Mouse (Mus musculus) MEL (cell line): ENCODE measurements at regions not wholly inside any gene's neighbourhood (a gene's known extent, or its start where the extent isn't known, plus 50 kb on each side); places are given as distances from the start of the nearest gene placed in this dataset.

Source experiments
- DNase-seq: peaks from one replicate; pipeline ENCODE4 v3.0.0; 2011; ENCODE audit warnings: low read depth, low spot score
- H3K27ac ChIP-seq: 2 replicates; pipeline ENCODE4 v1.5.1; 2012; ENCODE audit warnings: low read depth, mild to moderate bottlenecking, control low read depth, low read length, moderate library complexity; ENCODE audit not compliant: control insufficient read depth
- H3K27me3 ChIP-seq, 2 experiments: fragments of 150-350 bp in 1 of 2; sonication (generic) in 1 of 2; 2 replicates each; pipeline ENCODE4 v1.6.1; 2012; ENCODE audit warnings: low read length in 2 of 2, mild to moderate bottlenecking in 2 of 2, improper control_type of control experiment in 1 of 2, moderate library complexity in 1 of 2; ENCODE audit not compliant: insufficient read depth in 2 of 2, control insufficient read depth in 1 of 2
- H3K36me3 ChIP-seq, 2 experiments: 2 replicates each; pipeline ENCODE4 v1.6.1; 2012 to 2014; ENCODE audit warnings: low read length in 2 of 2, improper control_type of control experiment in 1 of 2, inconsistent platforms in 1 of 2, mild to moderate bottlenecking in 1 of 2; ENCODE audit not compliant: insufficient read depth in 2 of 2, control insufficient read depth in 1 of 2
- H3K4me1 ChIP-seq, 2 experiments: fragments of 150-350 bp in 1 of 2; sonication (generic) in 1 of 2; 2 replicates each; pipeline ENCODE4 v1.6.1; 2012; ENCODE audit warnings: low read length in 2 of 2, improper control_type of control experiment in 1 of 2, mild to moderate bottlenecking in 1 of 2; ENCODE audit not compliant: insufficient read depth in 2 of 2, control insufficient read depth in 1 of 2
- H3K4me3 ChIP-seq, 2 experiments: fragments of 150-350 bp in 1 of 2; sonication (generic) in 1 of 2; 2 replicates each; pipeline ENCODE4 v1.5.1; 2012; ENCODE audit warnings: low read depth in 2 of 2, low read length in 2 of 2, mild to moderate bottlenecking in 2 of 2, moderate library complexity in 2 of 2, control low read depth in 1 of 2, improper control_type of control experiment in 1 of 2; ENCODE audit not compliant: control insufficient read depth in 1 of 2, insufficient read depth in 1 of 2
- H3K79me2 ChIP-seq: 2 replicates; pipeline ENCODE4 v1.6.1; 2012; ENCODE audit warnings: mild to moderate bottlenecking, low read length, moderate library complexity; ENCODE audit not compliant: control insufficient read depth, poor library complexity, insufficient read depth
- H3K9ac ChIP-seq: 2 replicates; pipeline ENCODE4 v1.6.1; 2012; ENCODE audit warnings: low read depth, mild to moderate bottlenecking, control low read depth, low read length, moderate library complexity; ENCODE audit not compliant: control insufficient read depth, poor library complexity, severe bottlenecking
- H3K9me3 ChIP-seq: fragments of 150-350 bp; sonication (generic); replicated peaks from 2 replicates; pipeline ENCODE4 v1.6.1; 2012; ENCODE audit warnings: mild to moderate bottlenecking, low read length, improper control_type of control experiment, moderate library complexity; ENCODE audit not compliant: insufficient read depth
- CHD1 ChIP-seq: IDR thresholded peaks from 2 replicates; pipeline ENCODE4 v1.6.1; 2012; ENCODE audit warnings: low read depth, mild to moderate bottlenecking, inconsistent platforms, low read length, improper control_type of control experiment
- CHD2 ChIP-seq: IDR thresholded peaks from 2 replicates; pipeline ENCODE4 v1.6.1; 2011; ENCODE audit warnings: low read length, improper control_type of control experiment
- CTCF ChIP-seq, 3 experiments: IDR thresholded peaks in 2 of 3; conservative IDR thresholded peaks in 1 of 3; 2 replicates each; pipeline ENCODE4 v1.5.1; 2011 to 2012; ENCODE audit warnings: low read length in 3 of 3, low read depth in 2 of 3, mild to moderate bottlenecking in 2 of 3, improper control_type of control experiment in 1 of 3, inconsistent platforms in 1 of 3, mixed read lengths in 1 of 3, moderate library complexity in 1 of 3; ENCODE audit not compliant: control insufficient read depth in 1 of 3, insufficient read depth in 1 of 3, poor library complexity in 1 of 3, severe bottlenecking in 1 of 3
- E2F4 ChIP-seq: IDR thresholded peaks from 2 replicates; pipeline ENCODE4 v1.6.1; 2011; ENCODE audit warnings: low read depth, low read length, improper control_type of control experiment, borderline replicate concordance
- ELF1 ChIP-seq: IDR thresholded peaks from 2 replicates; pipeline ENCODE4 v1.6.1; 2014; ENCODE audit warnings: low read depth, mild to moderate bottlenecking, inconsistent platforms, low read length, improper control_type of control experiment, moderate library complexity
- ETS1 ChIP-seq: IDR thresholded peaks from 2 replicates; pipeline ENCODE4 v1.6.1; 2012; ENCODE audit warnings: low read depth, mild to moderate bottlenecking, inconsistent platforms, low read length, improper control_type of control experiment, moderate library complexity
- GABPA ChIP-seq: IDR thresholded peaks from 2 replicates; pipeline ENCODE4 v1.6.1; 2012; ENCODE audit warnings: low read depth, mild to moderate bottlenecking, inconsistent platforms, low read length, improper control_type of control experiment, moderate library complexity
- JUND ChIP-seq: IDR thresholded peaks from 2 replicates; pipeline ENCODE4 v1.6.1; 2011; ENCODE audit warnings: low read depth, mild to moderate bottlenecking, improper control_type of control experiment, low read length
- KAT2A ChIP-seq: conservative IDR thresholded peaks from 2 replicates; pipeline ENCODE4 v1.6.1; 2012; ENCODE audit warnings: low read depth, low read length, improper control_type of control experiment, inconsistent platforms
- MAFK ChIP-seq: IDR thresholded peaks from 2 replicates; pipeline ENCODE4 v1.6.1; 2011; ENCODE audit warnings: low read depth, mild to moderate bottlenecking, low read length, improper control_type of control experiment, borderline replicate concordance
- MAX ChIP-seq: IDR thresholded peaks from 2 replicates; pipeline ENCODE4 v1.6.1; 2011; ENCODE audit warnings: low read length, improper control_type of control experiment
- MAZ ChIP-seq: IDR thresholded peaks from 2 replicates; pipeline ENCODE4 v1.6.1; 2012; ENCODE audit warnings: low read depth, mild to moderate bottlenecking, inconsistent platforms, low read length, improper control_type of control experiment
- MYB ChIP-seq: IDR thresholded peaks from 2 replicates; pipeline ENCODE4 v1.6.1; 2011; ENCODE audit warnings: mild to moderate bottlenecking, low read depth, low read length, improper control_type of control experiment
- MYC ChIP-seq: IDR thresholded peaks from 2 replicates; pipeline ENCODE4 v1.6.1; 2011; ENCODE audit warnings: low read depth, mild to moderate bottlenecking, low read length, improper control_type of control experiment, moderate library complexity
- POLR2AphosphoS2 ChIP-seq: IDR thresholded peaks from 2 replicates; pipeline ENCODE4 v1.6.1; 2011; ENCODE audit warnings: low read length, improper control_type of control experiment
- RAD21 ChIP-seq: IDR thresholded peaks from 2 replicates; pipeline ENCODE4 v1.6.1; 2011; ENCODE audit warnings: mild to moderate bottlenecking, low read depth, low read length, improper control_type of control experiment
- RCOR1 ChIP-seq: IDR thresholded peaks from 2 replicates; pipeline ENCODE4 v1.6.1; 2012; ENCODE audit warnings: low read depth, mild to moderate bottlenecking, inconsistent platforms, low read length, improper control_type of control experiment
- SIN3A ChIP-seq: IDR thresholded peaks from 2 replicates; pipeline ENCODE4 v1.6.1; 2012; ENCODE audit warnings: low read length, improper control_type of control experiment, inconsistent platforms
- TAL1 ChIP-seq: IDR thresholded peaks from 2 replicates; pipeline ENCODE4 v1.6.1; 2012; ENCODE audit warnings: mild to moderate bottlenecking, inconsistent platforms, low read length, moderate library complexity, mixed read lengths
- TBP ChIP-seq: IDR thresholded peaks from 2 replicates; pipeline ENCODE4 v1.8.0; 2011; ENCODE audit warnings: low read depth, low read length, improper control_type of control experiment
- TCF12 ChIP-seq: IDR thresholded peaks from 2 replicates; pipeline ENCODE4 v1.6.1; 2014; ENCODE audit warnings: low read depth, mild to moderate bottlenecking, inconsistent platforms, low read length, improper control_type of control experiment, moderate library complexity
- UBTF ChIP-seq: IDR thresholded peaks from 2 replicates; pipeline ENCODE4 v1.6.1; 2012; ENCODE audit warnings: low read depth, mild to moderate bottlenecking, inconsistent platforms, low read length, improper control_type of control experiment, moderate library complexity, borderline replicate concordance; ENCODE audit not compliant: insufficient read depth
- ZC3H11A ChIP-seq: IDR thresholded peaks from 2 replicates; pipeline ENCODE4 v1.6.1; 2012; ENCODE audit warnings: low read depth, mild to moderate bottlenecking, inconsistent platforms, low read length, improper control_type of control experiment
- ZKSCAN1 ChIP-seq: IDR thresholded peaks from 2 replicates; pipeline ENCODE4 v1.6.1; 2012; ENCODE audit warnings: low read depth, mild to moderate bottlenecking, inconsistent platforms, low read length, improper control_type of control experiment, moderate library complexity
- ZMIZ1 ChIP-seq: IDR thresholded peaks from 2 replicates; pipeline ENCODE4 v1.6.1; 2012; ENCODE audit warnings: low read depth, mild to moderate bottlenecking, inconsistent platforms, low read length, improper control_type of control experiment, moderate library complexity
- ZNF384 ChIP-seq: IDR thresholded peaks from 2 replicates; pipeline ENCODE4 v1.6.1; 2012; ENCODE audit warnings: low read depth, mild to moderate bottlenecking, inconsistent platforms, low read length, improper control_type of control experiment

GRCm38 (mm10) chr2:74363255-74363654 is 216.0 kb downstream of the Lnpk start:
- Histone ChIP-seq H3K9me3 (no peaks in the 10 kb centered on the region), H3K4me3 (no peak overlapping the region), H3K9ac (no peak overlapping the region), H3K36me3 (no peaks in the 10 kb centered on the region), H3K4me1 (no peaks in the 10 kb centered on the region), H3K27ac (no peak overlapping the region), H3K27me3 (peaks cover 2 to 4% of the 10 kb centered on the region in 2 experiments), H3K79me2 (no peaks in the 10 kb centered on the region)
- no peak for TF ChIP-seq E2F4
- DNase-seq = no peak

- H3K27me3 ChIP-seq = peaks cover 0 to 5% of the 10 kb centered on the region in 2 experiments
- H3K4me3 ChIP-seq = no peak overlapping the region
- no peak overlapping the region for H3K27ac ChIP-seq
- H3K9me3 ChIP-seq = no peaks in the 10 kb centered on the region
- DNase-seq = no peak
- TF ChIP-seq ETS1 = no peak
- no peak for TF ChIP-seq MAZ
- no peak for TF ChIP-seq TCF12
- no peak for TF ChIP-seq JUND
- TF ChIP-seq CHD1 = no peak
- no peak for TF ChIP-seq ZKSCAN1
- TF ChIP-seq SIN3A = no peak
- no peak for TF ChIP-seq MYB
- TF ChIP-seq CTCF (IDR thresholded peaks at IDR 0.05 in 2 of 3, conservative IDR thresholded peaks at IDR 0.05 in 1 of 3; ENCODE audit: control insufficient read depth in 1 of 3, insufficient read depth in 1 of 3, low read depth in 2 of 3, low read length in 3 of 3, poor library complexity in 1 of 3, severe bottlenecking in 1 of 3) = no peak
- TF ChIP-seq ELF1 = no peak
- TF ChIP-seq KAT2A = no peak
- no peak for TF ChIP-seq ZNF384
- TF ChIP-seq CHD2 = no peak
- TF ChIP-seq TAL1 = no peak
- no peak for TF ChIP-seq MAFK
- no peaks in the 10 kb centered on the region for H3K4me1 ChIP-seq
- no peak overlapping the region for H3K9ac ChIP-seq
- H3K79me2 ChIP-seq = no peaks in the 10 kb centered on the region
- no peaks in the 10 kb centered on the region for H3K36me3 ChIP-seq
Measured at GRCm38 (mm10) chr2:74354591-74354990, 224.6 kb downstream of the Lnpk start.

- no peak overlapping the region for H3K9ac ChIP-seq
Measured at GRCm38 (mm10) chr2:74349809-74350208, 229.4 kb downstream of the Lnpk start.

More at GRCm38 (mm10) chr2:74349809-74350208, 229.4 kb downstream of the Lnpk start:
- no peak overlapping the region for H3K4me3 ChIP-seq
- TF ChIP-seq CHD2 (no peak), MAX (no peak), ZNF384 (no peak), RAD21 (no peak), MAFK (no peak), TAL1 (no peak), ZKSCAN1 (no peak), RCOR1 (no peak), SIN3A (no peak), GABPA (no peak), JUND (no peak), MYC (no peak), POLR2AphosphoS2 (no peak), ZMIZ1 (no peak), CHD1 (no peak), E2F4 (no peak), ZC3H11A (no peak), TCF12 (no peak), TBP (no peak), UBTF (no peak)
- TF ChIP-seq, all 39 proteins: peak for 0
- Histone ChIP-seq H3K36me3 (no peaks in the 10 kb centered on the region), H3K79me2 (no peaks in the 10 kb centered on the region), H3K9me3 (no peaks in the 10 kb centered on the region), H3K27me3 (peaks cover 0 to 5% of the 10 kb centered on the region in 2 experiments; a peak in 3 of 4 replicates), H3K27ac (no peak overlapping the region), H3K4me1 (no peaks in the 10 kb centered on the region)
- no peak for DNase-seq
